Mouse (Mus musculus) left cerebral cortex, adult 8-10 months (tissue): ENCODE measurements at regions not wholly inside any gene's neighbourhood (a gene's known extent, or its start where the extent isn't known, plus 50 kb on each side); places are given as distances from the start of the nearest gene placed in this dataset.

ENCODE experiments used
- DNase-seq, 2 experiments: peaks; one replicate each; pipeline ENCODE4 v3.0.0; 2022; ENCODE audit warnings: low spot score in 2 of 2

- DNase-seq, result no peak
Observed at GRCm38 (mm10) chr2:110426881-110427280, 63.9 kb upstream of the Fibin start.

DNA sequence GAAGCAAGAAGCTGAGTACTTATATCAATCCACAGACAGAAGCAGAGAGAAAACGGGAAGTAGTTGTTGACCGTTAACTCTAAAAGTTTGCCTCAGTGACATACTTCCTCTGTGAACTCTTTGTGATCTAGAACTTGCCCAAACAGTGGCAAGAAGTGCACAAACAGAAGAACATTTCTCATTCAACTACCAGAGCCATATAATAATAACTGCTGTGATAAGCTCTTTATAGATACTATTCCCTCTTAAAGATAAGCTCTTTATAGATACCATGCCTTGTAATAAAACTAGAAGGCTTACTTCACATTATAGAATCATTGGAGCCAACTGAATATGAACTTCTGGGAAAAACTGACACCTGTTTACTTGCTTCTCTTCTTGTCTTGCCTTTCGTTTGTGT lies 89.7 kb upstream of the Fibin start:
- DNase-seq, result no peak

GRCm38 (mm10) chr2:110472307-110472995 lies 109.5 kb upstream of the Fibin start:
- DNase-seq, result no peak

DNA sequence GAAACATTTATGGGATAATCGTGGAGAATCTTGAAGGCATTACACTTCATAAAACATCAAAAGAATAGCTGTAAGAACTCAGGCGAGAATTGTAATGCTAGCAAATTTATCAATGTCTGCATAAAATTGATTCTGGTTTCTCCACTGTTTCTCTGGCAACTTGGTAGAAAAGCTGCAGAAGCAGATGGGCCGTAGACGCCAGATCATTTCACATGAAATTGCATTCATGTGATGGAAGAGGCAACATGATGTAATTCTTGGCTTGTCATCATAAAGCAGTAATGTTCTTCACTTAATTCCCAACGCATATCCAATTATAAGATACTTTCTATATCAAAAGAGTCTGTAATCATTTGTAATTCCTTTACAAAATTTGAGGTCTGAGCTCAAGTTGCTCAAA lies 113.6 kb upstream of the Fibin start:
- no peak for DNase-seq

GRCm38 (mm10) chr2:110481327-110481726 lies 115.8 kb upstream of the Slc5a12 start:
- no peak for DNase-seq

DNA sequence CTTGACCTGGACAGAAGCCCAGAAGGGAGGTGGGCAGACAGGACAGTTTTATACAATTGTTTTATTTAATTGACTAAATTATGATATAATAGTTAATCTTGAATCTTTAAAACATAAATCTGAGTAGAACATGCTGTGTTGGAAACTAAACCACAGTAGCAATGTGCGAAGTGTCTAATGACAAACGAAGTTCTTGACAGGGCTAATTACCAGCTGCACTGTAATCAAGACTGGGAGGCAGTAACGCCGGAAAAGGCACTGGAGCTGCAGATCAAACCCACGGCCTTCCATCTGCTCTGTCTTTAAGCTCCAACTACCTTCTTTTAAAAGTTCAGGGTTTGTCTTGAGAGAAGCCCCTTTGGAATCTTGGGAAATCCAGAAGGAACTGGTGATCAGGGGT lies 110.9 kb upstream of the Slc5a12 start:
- DNase-seq, result peak in 1 of 2 experiments; percentile 1

GRCm38 (mm10) chr2:110486724-110487123 lies 110.4 kb upstream of the Slc5a12 start:
- DNase-seq, result peak in 1 of 2 experiments; percentile 1

DNA sequence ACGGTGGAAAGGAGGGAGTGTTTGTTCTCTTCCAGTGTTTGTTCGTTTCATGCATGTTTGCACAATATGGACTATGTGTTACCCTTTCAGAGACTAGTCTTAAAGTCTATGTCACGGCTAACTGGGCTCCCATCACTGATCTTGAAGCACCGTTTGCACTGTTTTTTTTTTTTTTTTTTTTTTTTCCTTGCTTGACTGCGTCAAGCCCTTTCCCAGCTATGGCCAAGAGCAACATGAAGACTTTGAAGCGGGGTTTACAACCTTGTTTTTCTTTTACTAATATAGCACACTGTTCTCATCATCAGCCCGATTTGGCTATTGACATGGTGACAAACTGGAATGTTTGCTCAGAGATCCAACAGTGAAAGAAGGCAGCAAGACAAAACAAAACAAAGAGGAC lies 109.1 kb upstream of the Slc5a12 start:
- no peak for DNase-seq

- DNase-seq, result no peak
Observed at GRCm38 (mm10) chr2:110501786-110502185, 95.3 kb upstream of the Slc5a12 start.

GRCm38 (mm10) chr2:110508162-110508748 lies 88.8 kb upstream of the Slc5a12 start:
- no peak for DNase-seq

DNA sequence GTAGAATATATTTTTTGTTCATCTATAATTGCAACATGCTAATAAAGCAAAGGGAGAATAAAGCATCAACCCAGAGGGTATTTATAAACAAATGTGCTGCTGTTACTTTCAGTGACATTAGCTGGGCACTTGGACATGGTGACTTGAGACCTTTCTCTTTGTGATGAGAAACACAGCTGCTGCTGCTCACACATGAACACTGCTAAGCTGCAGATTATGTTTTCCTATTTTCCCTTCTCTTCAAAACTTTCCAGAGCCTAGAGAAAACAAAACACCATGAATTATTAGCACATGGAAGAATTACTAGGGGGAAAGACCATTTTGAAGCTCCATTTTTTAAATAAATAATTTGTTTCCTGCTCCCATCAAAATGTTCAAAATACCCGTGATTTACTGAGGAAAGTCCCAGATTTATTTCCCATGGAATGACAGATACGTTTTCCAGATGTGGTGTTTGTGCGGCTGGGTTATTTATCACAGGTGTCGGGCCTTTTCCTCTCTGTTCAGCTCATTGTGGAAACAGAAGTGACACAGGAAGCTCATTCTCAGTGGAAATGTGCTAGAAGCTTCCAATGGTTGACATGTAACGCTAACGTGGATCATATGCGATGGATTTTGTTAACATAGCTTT lies 73.8 kb upstream of the Slc5a12 start:
- no peak for DNase-seq

GRCm38 (mm10) chr2:110528191-110528590 lies 68.9 kb upstream of the Slc5a12 start:
- DNase-seq, result no peak

DNA sequence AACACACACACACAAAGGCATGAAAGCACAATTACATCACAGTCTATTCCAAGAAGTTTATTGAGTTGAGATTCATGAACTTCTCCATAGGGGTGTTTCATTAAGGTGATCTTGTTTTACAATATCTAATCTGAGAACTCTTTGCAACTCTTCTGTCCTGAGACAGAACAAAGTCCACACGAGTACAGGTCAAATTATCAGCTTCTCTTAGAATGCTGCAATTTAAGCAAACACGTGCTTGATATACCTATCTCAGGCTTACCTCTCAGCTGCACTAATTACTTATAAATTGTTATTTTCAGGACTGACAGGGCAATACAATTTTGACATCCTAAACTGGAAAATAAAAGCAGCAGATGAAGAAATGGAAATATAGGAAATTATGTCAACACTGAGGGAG lies 57.0 kb upstream of the Slc5a12 start:
- DNase-seq, result no peak

GRCm38 (mm10) chr2:110540570-110541357 lies 56.3 kb upstream of the Slc5a12 start:
- DNase-seq, result no peak

DNA sequence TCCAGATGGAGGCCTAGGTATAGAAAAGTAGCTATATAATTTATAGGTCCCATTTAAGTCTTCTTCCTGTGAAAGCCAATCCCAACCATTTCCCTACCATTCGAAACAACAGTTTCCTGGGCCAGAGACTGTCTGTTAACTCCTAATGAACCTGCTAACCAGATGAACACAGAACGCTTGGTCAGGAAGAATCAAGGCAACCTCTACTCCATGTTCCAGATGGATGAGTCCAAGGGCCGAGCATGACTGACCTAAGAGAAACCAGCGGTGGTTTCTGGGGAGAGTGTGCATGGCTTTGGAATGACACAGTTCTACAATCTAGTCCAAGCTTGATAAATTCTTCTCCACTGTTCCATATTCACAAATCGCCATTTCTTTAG lies 55.8 kb upstream of the Slc5a12 start:
- no peak for DNase-seq
